Mouse (Mus musculus) cerebellum, adult 2 months (tissue): Measurements from ENCODE around the gene Urb2.

ENCODE experiments used
- CTCF ChIP-seq: fragments of 200-500 bp; IDR thresholded peaks from 2 replicates; pipeline ENCODE4 v1.5.1; 2011; ENCODE audit warnings: low read depth, mild to moderate bottlenecking, control low read depth, low read length, moderate library complexity, borderline replicate concordance; ENCODE audit not compliant: insufficient read depth
- POLR2A ChIP-seq: fragments of 200-500 bp; IDR thresholded peaks from 2 replicates; pipeline ENCODE4 v1.6.1; 2011; ENCODE audit warnings: low read length, control low read depth, borderline replicate concordance; ENCODE audit not compliant: insufficient read depth

DNA sequence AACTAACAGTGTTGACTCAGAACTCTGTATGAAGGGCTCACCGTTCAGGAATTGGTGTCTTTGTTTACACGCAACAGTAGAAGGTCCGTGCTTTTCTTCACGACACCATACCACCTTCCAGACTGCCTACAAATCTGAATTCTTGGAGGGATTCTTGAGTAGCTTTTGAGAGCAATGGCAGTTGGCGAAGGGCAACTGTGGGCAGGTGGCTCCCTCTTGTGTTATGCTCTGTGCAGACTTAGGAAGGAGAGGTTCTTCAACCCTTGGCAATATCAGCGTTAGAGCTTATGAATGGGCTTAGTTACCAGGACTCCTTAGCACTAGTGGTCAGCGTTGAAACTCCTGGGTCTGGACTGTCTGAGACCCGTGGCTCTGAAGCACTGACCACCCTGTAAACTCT, 28.7 kb upstream of the Urb2 start:
- TF ChIP-seq CTCF (peak; percentile 20; the same call in 1 of the 2 replicates), POLR2A (no peak)
